Mouse (Mus musculus): ENCODE data around the gene Vangl2.
A peak's percentile ranks its signal among the peaks of the same experiment; 100 is the strongest.

Vangl2 gene

GRCm38 (mm10) chr1:172028394-172029275 lies at the start of gene Vangl2:
Gene Vangl2 (minus strand): TSS chr1:172028444.
- DNase-seq = no peak

- DNase-seq = no peak
These were observed 49.7 kb upstream of the Vangl2 start for GRCm38 (mm10) chr1:172077981-172078380.

- no peak for DNase-seq
These were observed 44.4 kb upstream of the Vangl2 start for GRCm38 (mm10) chr1:172072604-172073003.

GRCm38 (mm10) chr1:172071556-172071955 lies 43.3 kb upstream of the Vangl2 start:
- no peak for DNase-seq

- no peak for DNase-seq
These were observed 42.0 kb upstream of the Vangl2 start for GRCm38 (mm10) chr1:172070227-172070626.

GRCm38 (mm10) chr1:172064613-172065141 lies 36.4 kb upstream of the Vangl2 start:
- no peak for DNase-seq

GRCm38 (mm10) chr1:172063291-172064023 lies 35.2 kb upstream of the Vangl2 start:
- DNase-seq = no peak

GRCm38 (mm10) chr1:172062101-172062500 lies 33.9 kb upstream of the Vangl2 start:
- no peak for DNase-seq

GRCm38 (mm10) chr1:172061217-172061616 lies 33.0 kb upstream of the Vangl2 start:
- no peak for DNase-seq

GRCm38 (mm10) chr1:172060659-172061058 lies 32.4 kb upstream of the Vangl2 start:
- DNase-seq = no peak

- DNase-seq = no peak
These were observed 30.6 kb upstream of the Vangl2 start for GRCm38 (mm10) chr1:172058874-172059273.

- no peak for DNase-seq
These were observed 30.1 kb upstream of the Vangl2 start for GRCm38 (mm10) chr1:172058321-172058720.

- DNase-seq = no peak
These were observed 29.3 kb upstream of the Vangl2 start, which contains the start of gene Nhlh1 for GRCm38 (mm10) chr1:172057491-172057921. Gene Nhlh1 (minus strand): TSS chr1:172057573.

GRCm38 (mm10) chr1:172056251-172056650 lies 28.0 kb upstream of the Vangl2 start:
- DNase-seq = no peak

- DNase-seq = no peak
These were observed 25.5 kb upstream of the Vangl2 start for GRCm38 (mm10) chr1:172053541-172054440.

- no peak for DNase-seq
These were observed 24.6 kb upstream of the Vangl2 start for GRCm38 (mm10) chr1:172052766-172053279.

- no peak for DNase-seq
These were observed 21.0 kb upstream of the Vangl2 start for GRCm38 (mm10) chr1:172049131-172049782.

GRCm38 (mm10) chr1:172048241-172048734 lies 20.0 kb upstream of the Vangl2 start:
- no peak for DNase-seq

GRCm38 (mm10) chr1:172046938-172047337 lies 18.7 kb upstream of the Vangl2 start:
- DNase-seq = peak; percentile 22

GRCm38 (mm10) chr1:172046410-172046809 lies 18.2 kb upstream of the Vangl2 start:
- DNase-seq = no peak

- DNase-seq = no peak
These were observed 1.7 kb upstream of the Vangl2 start for GRCm38 (mm10) chr1:172029914-172030313.

GRCm38 (mm10) chr1:172027809-172028102 lies 488 bp downstream of the Vangl2 start:
- DNase-seq = no peak
